Mouse (Mus musculus) embryo, embryonic 10.5 days (tissue): Measurements from ENCODE around the gene Gm10153.
"Not testable (repeated sequence)": the region's sequence is repeated elsewhere in the genome, so short reads cannot be mapped to it uniquely, and the experiment has no call there.

Experiments used
- DNase-seq: peaks from one replicate; pipeline ENCODE4 v3.0.0-alpha.2; 2015; ENCODE audit warnings: low spot score

Gene Gm10153

GRCm38 (mm10) chr7:142190289-142190688 is at the start of gene Gm10153:
TSS of gene Gm10153 (minus strand) at chr7:142190389.
- DNase-seq: no peak

- no peak for DNase-seq
Measured at GRCm38 (mm10) chr7:142231540-142231939, 41.4 kb upstream of the Gm10153 start.

- not testable (repeated sequence) for DNase-seq
Measured at GRCm38 (mm10) chr7:142229871-142230270, 39.7 kb upstream of the Gm10153 start, which contains the start of gene Krtap5-5. TSS of gene Krtap5-5 (minus strand) at chr7:142229971.

GRCm38 (mm10) chr7:142224518-142224917 is 34.3 kb upstream of the Gm10153 start:
- DNase-seq: peak; percentile 3

GRCm38 (mm10) chr7:142212136-142212535 is 21.9 kb upstream of the Gm10153 start:
- not testable (repeated sequence) for DNase-seq

GRCm38 (mm10) chr7:142211559-142211958 is 21.4 kb upstream of the Gm10153 start, which contains the start of gene Gm7579:
TSS of gene Gm7579 (plus strand) at chr7:142211859.
- DNase-seq: no peak

GRCm38 (mm10) chr7:142206891-142207290 is 16.7 kb upstream of the Gm10153 start:
- not testable (repeated sequence) for DNase-seq

- DNase-seq: no peak
Measured at GRCm38 (mm10) chr7:142205488-142205887, 15.3 kb upstream of the Gm10153 start.

- no peak for DNase-seq
Measured at GRCm38 (mm10) chr7:142201064-142201463, 10.9 kb upstream of the Gm10153 start, which contains the start of gene Krtap5-3. TSS of gene Krtap5-3 (plus strand) at chr7:142201364.

GRCm38 (mm10) chr7:142198748-142199147 is 8.6 kb upstream of the Gm10153 start:
- DNase-seq: no peak

- DNase-seq: no peak
Measured at GRCm38 (mm10) chr7:142188156-142188555, 2.0 kb downstream of the Gm10153 start.

GRCm38 (mm10) chr7:142181021-142181420 is 9.2 kb downstream of the Gm10153 start:
- no peak for DNase-seq

GRCm38 (mm10) chr7:142178685-142179084 is 11.5 kb downstream of the Gm10153 start:
- no peak for DNase-seq

- DNase-seq: not testable (repeated sequence)
Measured at GRCm38 (mm10) chr7:142175905-142176304, 14.3 kb downstream of the Gm10153 start, which contains the start of gene Krtap5-2. TSS of gene Krtap5-2 (minus strand) at chr7:142176005.

GRCm38 (mm10) chr7:142169836-142170235 is 20.4 kb downstream of the Gm10153 start:
- peak; percentile 80 for DNase-seq

- DNase-seq: not testable (repeated sequence)
Measured at GRCm38 (mm10) chr7:142165639-142166038, 24.6 kb downstream of the Gm10153 start, which contains the start of gene Gm4553. TSS of gene Gm4553 (minus strand) at chr7:142165739.

- no peak for DNase-seq
Measured at GRCm38 (mm10) chr7:142159366-142159765, 30.8 kb downstream of the Gm10153 start.

- not testable (repeated sequence) for DNase-seq
Measured at GRCm38 (mm10) chr7:142157013-142157412, 33.2 kb downstream of the Gm10153 start, which contains the start of gene Gm29735. TSS of gene Gm29735 (minus strand) at chr7:142157113.

GRCm38 (mm10) chr7:142155308-142155707 is 34.9 kb downstream of the Gm10153 start:
- DNase-seq: no peak

GRCm38 (mm10) chr7:142152191-142152590 is 38.0 kb downstream of the Gm10153 start:
- DNase-seq: no peak

- DNase-seq: no peak
Measured at GRCm38 (mm10) chr7:142148633-142149032, 41.6 kb downstream of the Gm10153 start.

- peak; percentile 84 for DNase-seq
Measured at GRCm38 (mm10) chr7:142146033-142146432, 44.2 kb downstream of the Gm10153 start.

GRCm38 (mm10) chr7:142145413-142145940 is 44.7 kb downstream of the Gm10153 start:
- peak; percentile 4 for DNase-seq

- no peak for DNase-seq
Measured at GRCm38 (mm10) chr7:142144507-142144906, 45.7 kb downstream of the Gm10153 start, which contains the start of gene Gm45337. TSS of gene Gm45337 (minus strand) at chr7:142144607.
